Mouse (Mus musculus): ENCODE results near the gene Atp7a.
A peak's percentile ranks its signal among the peaks of the same experiment; 100 is the strongest.
"Not testable (repeated sequence)": the region's sequence is repeated elsewhere in the genome, so short reads cannot be mapped to it uniquely, and the experiment has no call there.

Atp7a gene

GRCm38 (mm10) chrX:106026418-106027342 lies at the start of gene Atp7a:
Gene Atp7a, plus strand, starts transcription at chrX:106027276.
- peak; percentile 94 for DNase-seq (ENCODE audit: extremely low read depth, insufficient read length, low spot score)

GRCm38 (mm10) chrX:106001605-106002004 lies 25.5 kb upstream of the Atp7a start:
- DNase-seq (ENCODE audit: extremely low read depth, insufficient read length, low spot score) = no peak

DNA sequence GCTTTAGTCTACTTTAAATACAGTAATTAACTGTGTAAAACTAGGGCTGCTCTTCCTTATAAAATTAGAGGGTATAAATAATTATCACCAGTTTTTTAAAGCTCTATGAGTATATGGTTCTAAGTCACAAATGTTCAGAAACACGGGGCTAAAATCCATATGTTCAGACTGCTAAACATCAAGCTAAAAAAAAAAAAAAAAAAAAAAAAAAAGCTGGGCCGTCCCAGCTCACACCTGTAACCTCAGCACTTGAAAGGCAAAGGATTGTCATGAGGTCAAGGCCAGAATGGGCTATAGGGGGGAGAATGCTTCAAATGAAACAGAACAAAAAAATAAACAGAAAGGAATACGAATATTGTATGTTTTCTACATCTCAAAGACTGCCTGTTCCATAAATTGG lies 16.3 kb upstream of the Atp7a start:
- DNase-seq (ENCODE audit: extremely low read depth, insufficient read length, low spot score) = no peak

DNA sequence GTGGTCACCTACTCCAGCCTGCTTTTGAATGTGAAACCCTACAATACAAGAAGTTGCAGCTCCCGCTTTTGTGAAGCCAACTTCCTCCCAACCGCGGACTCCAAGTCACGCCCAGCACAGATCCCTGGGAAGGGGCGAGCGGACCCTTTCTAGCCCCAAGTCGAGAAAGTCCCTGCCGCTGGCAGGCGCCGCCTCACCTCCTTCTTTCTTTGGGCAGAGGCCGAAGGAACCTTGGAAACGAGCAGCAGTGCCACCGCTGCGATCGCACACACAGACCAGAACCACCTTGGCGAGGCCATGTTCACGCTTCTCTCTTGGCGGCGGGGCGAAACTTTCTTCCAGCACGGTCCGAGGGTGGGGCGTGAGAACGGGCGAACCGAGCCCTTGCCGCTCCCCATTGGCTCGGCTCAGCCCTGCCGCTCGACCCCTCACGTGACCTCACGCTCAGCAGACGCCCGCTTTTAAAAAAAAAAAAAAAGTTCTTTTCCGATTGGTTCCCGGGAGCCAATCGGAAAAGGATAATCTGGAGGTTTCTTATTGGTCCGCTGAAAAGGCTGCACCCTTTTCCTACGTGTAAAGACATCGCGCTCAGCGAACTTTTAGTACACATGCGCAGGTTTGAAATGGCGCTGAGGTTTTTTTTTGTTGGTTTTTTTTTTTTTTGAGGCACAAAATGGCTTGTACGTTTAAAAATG lies 15.5 kb upstream of the Atp7a start, which contains the start of gene Magt1:
Gene Magt1 (minus strand): TSS at position 442 of the 695 bp plus-strand sequence.
- peak; percentile 92 for DNase-seq (ENCODE audit: extremely low read depth, insufficient read length, low spot score)

DNA sequence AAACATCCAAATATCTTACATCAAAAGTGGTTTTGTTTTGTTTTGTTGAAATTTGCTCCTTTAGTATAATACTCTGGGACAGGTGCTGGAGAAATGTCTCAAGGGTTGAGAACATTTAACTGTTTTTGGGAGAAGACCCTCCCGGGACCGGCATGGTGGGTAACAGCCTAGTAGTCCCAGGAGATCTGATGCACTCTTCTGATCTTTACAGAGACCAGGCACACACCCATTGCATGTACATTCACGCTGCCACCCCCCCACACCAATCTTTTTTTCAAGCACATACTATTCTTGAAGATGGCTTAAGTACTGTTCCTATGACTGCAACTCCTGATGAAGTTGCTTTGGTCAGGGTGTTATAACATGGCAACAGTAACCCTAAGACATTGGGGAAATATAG lies 14.5 kb upstream of the Atp7a start:
- DNase-seq (ENCODE audit: extremely low read depth, insufficient read length, low spot score) = no peak

GRCm38 (mm10) chrX:106013217-106013616 lies 13.9 kb upstream of the Atp7a start:
- peak; percentile 16 for DNase-seq (ENCODE audit: extremely low read depth, insufficient read length, low spot score)

DNA sequence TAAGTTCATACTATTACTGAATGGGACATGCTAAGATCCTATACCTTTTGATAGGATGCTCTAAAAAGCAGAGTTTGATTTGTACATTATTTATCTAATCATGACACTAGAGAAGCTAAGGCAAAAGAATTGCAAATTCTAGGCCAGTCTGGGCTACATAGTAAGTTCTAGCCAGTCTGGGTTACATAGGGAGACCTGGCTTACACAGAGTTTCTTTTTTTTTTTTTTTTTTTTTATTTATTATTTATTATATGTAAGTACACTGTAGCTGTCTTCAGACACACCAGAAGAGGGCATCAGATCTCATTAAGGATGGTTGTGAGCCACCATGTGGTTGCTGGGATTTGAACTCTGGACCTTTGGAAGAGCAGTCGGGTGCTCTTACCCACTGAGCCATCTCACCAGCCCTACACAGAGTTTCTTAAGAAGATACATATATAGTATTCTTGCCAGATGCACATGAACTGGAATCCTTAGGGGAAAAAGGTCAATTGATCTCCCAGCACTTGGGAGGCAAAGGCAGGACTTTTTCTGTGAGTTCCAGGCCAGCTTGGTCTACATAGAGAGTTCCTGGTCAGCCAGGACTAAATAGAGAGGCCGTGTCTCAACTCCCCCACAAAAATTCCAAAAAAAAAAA lies 12.2 kb upstream of the Atp7a start:
- DNase-seq (ENCODE audit: extremely low read depth, insufficient read length, low spot score) = peak; percentile 38

DNA sequence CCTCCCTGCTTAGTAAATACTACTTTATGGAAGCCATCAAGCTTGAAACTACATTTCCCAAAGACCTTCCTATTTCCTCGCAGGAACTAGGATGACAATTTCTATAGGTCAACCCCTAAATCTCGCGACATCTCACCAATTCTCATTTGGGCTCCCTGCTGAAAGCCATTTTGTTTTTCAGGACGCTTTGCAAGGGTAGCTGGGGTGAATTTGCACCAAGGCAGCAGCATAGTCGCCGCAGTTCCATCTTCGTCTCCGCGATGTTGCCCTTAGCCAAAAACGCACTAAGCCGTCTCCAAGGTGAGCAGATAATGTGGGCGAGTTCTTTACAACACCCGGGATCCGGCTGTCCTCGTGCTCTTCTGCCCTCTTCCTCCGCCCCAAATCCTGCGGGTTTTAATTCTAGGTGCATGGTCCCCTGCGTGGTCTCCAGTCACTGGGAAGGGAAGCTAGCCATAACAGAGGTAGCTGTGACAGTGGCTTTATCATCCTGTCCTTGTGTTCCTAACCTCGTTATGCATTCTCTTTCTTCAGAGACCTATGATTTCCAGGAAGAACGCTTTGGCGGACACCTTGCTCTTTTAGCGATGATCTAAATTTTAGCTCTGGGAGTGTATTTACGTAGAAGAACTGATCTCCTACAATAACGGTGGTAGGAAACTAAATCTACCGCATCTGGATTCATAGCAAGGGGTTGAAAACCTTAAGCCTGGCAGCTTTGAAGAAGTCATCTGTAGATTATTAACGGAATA lies 11.3 kb upstream of the Atp7a start, which contains the start of gene Cox7b:
Gene Cox7b (plus strand): TSS at position 130 of the 752 bp plus-strand sequence.
- DNase-seq (ENCODE audit: extremely low read depth, insufficient read length, low spot score) = peak; percentile 69

DNA sequence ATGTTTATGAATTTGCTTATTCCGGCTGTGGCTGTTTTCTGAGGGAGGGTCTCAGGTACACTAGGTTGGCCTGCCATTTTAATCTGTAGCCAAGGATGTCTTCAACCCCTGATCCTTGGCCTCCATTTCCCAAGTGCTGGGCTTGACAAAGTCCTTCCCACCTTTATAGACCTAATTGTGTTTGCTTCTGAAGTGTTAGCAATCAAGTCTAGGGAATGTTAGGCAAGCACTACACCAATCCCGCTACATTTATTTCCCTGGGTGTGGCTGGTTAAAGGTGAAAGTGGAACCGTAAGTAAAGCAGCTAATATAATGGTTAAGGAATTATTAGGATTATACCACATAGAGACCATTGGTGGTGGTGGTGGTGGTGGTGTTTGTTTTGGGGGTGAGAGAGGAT lies 10.0 kb upstream of the Atp7a start:
- DNase-seq (ENCODE audit: extremely low read depth, insufficient read length, low spot score) = no peak

DNA sequence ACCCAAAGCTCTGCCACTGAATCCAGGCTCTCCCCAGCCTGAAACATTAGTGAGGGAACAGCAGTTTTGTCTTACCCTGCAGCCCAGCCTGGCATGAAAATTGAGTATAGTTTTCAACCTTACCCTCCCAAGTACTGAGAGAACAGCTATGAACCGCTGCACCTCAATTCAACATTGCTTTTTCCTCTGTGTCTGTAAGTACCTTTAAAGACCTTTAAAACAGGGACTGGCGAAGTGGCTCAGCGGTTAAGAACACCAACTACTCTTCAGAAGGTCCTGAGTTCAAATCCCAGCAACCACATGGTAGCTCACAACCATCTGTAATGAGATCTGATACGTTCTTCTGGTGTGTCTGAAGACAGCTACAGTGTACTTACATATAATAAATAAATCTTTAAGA lies 9.6 kb upstream of the Atp7a start:
- DNase-seq (ENCODE audit: extremely low read depth, insufficient read length, low spot score) = no peak

DNA sequence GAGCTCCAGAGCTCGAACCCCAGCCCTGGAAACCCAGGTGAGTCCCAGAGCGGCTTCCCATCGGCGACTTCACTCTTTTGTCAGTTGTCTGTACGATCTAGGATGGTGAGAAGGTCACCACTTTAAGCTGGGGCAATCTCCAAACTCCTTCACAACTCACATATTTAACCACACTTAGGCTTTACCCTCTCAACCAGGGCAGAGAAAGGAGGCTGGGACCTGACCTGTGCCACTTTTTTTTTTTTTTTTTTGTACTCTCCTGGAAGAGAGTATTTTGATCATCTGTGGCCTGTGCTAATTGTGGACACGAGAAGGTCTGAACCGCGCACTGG lies 233 bp downstream of the Atp7a start:
- DNase-seq (ENCODE audit: extremely low read depth, insufficient read length, low spot score) = no peak

DNA sequence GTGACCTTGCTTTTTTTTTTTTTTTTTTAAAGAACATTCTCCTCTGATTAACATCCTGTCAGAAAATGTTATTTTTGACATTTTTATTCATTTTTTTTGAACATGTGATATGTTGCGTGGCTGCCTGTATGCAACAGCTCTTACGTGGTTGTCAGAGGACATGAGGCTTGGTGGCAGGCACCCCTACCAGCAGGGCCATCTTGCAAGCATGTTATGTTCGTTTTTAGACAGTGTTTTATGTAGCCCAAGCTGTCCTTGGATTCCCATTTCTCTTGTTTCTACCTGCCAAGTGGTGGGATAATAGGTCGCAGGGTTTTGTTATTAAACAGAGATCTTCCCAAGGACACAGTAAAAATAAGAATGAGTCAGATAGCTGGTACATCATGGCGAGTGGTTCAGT lies 3.1 kb downstream of the Atp7a start:
- no peak for DNase-seq (ENCODE audit: extremely low read depth, insufficient read length, low spot score)

DNA sequence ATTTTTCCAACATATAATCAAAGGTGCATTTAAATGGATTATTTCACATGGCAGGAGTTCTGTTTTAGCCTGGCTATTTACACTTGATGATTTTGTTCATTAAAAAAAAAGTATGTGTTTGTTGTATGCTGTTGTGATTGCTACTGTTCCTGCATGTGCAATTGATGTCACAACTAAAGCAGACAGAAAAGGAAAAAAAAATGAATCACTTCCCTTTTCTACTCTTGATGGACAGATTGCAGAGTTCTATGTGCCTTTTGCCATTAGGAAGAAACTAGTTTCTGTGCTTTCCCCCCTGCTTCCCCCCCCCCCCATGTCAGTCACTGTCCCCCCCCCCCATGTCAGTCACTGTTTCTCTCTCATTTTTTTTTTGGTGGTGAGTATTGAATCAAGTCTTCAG lies 4.0 kb downstream of the Atp7a start:
- no peak for DNase-seq (ENCODE audit: extremely low read depth, insufficient read length, low spot score)

DNA sequence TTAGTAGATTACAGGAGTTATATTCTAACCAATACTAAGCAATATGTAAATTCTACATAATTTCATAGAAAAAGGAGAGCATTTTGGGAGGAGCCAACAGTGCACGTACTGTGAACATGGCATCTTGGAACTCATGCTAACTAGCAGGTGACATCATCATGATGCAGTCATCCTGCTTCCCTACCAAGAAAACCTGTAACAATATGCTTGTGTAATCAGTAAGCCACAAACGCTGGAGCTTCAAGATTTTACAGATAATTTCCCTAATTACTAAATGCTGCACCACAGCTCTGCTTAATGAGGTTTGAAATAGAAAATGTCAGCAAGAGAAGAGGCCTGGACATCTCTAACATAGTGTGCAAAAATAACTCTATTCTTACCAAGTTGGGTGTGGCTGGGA lies 8.7 kb downstream of the Atp7a start:
- no peak for DNase-seq (ENCODE audit: extremely low read depth, insufficient read length, low spot score)

GRCm38 (mm10) chrX:106037185-106037752 lies 10.2 kb downstream of the Atp7a start:
- no peak for DNase-seq (ENCODE audit: extremely low read depth, insufficient read length, low spot score)

DNA sequence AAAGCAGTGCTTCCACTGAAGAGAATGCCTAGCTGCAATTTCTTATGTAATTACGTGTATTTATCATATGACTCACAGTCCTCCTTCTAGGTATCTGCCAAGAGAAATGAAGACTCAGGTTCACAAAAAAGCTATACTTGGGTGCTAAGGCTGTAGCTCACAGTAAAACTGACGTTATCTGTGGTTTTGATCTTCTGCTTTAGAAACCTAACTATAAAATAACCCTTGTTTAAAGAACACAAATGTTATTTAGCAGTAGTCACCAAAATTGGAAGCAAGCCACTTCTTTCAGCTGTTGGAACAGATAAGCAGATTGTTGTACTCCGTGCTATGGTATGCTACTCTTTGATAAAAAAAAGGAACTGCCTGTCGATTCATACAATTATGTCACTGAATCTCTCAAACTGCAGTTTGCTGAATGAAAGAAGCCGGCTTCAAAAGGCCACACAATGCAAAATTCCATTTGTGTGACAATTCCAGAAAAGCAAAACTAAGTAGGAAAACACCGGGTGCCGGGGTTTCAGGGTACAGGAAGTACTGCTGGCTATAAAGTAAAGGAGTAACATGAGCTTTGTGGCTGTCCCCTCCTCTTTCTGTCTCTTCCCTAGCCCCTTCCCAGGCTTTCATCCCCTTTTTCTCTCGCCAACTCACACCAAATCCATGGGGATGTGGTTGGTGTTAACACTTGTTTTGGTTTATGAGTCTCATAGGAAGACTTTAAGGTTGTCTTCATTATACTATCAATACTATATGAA lies 17.0 kb downstream of the Atp7a start:
- peak; percentile 42 for DNase-seq (ENCODE audit: extremely low read depth, insufficient read length, low spot score)

- DNase-seq (ENCODE audit: extremely low read depth, insufficient read length, low spot score) = no peak
These were observed 18.4 kb downstream of the Atp7a start for GRCm38 (mm10) chrX:106045455-106045854.

DNA sequence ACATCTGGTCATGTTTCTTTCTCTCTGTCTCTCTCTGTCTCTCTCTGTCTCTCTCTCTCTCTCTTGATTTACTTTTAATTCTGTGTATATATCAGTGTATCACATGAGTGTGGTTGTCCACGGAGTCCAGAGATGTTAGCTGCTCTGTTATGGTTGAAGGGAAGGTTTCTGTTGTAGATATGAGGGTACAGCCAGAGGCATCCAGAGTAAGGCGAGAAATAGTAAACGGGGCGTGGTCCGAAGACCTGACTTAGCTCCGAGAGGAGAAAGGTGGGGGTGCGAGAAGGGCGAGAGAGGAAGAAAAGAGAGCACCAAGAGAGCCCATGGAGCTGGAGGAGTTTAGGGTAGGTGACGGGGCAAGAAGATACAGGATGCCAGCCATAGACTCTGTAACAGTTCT lies 18.9 kb downstream of the Atp7a start:
- DNase-seq (ENCODE audit: extremely low read depth, insufficient read length, low spot score) = no peak

DNA sequence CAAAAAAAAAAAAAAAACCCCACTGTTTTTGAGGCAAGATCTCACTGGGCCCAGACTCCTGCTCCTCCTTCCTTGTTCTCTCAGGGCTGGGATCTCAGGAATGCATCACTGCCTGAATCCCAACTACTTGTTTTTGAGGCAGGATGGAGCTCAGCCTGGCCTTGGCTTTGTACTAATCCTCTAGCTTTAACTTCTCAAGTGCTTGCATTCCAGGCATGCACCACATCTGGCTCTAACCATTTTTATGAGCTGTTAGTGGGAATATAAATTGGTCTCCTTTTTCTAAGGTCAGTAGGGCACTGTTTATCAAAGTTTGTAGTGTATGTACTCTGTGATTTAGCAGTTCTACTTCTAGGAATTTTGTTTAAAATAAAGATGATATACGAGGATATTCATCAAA lies 21.1 kb downstream of the Atp7a start:
- no peak for DNase-seq (ENCODE audit: extremely low read depth, insufficient read length, low spot score)

GRCm38 (mm10) chrX:106077858-106078257 lies 50.8 kb downstream of the Atp7a start:
- DNase-seq (ENCODE audit: extremely low read depth, insufficient read length, low spot score) = not testable (repeated sequence)

Measured in 3134 (cell line).